Mouse (Mus musculus): ENCODE data around the gene Atad1. TPM values are rescaled to one million over a fixed set of nuclear protein-coding genes. Genes with fewer than 3 reads are reported as not detected.
A peak's percentile ranks its signal among the peaks of the same experiment; 100 is the strongest.

Atad1 gene
- total and polyA plus RNA-seq, 3 experiments, result 25.2 to 104 (median 82.1) TPM

GRCm38 (mm10) chr19:32646382-32646781 lies 93.2 kb downstream of the Atad1 start:
- WGBS, result 85% methylated on average over 3 of the region's 3 CpGs
- Histone ChIP-seq H3K27ac (no peak overlapping the region), H3K36me3 (ENCODE audit: control insufficient read depth, insufficient read depth, low read length) (no peaks in the 10 kb centered on the region; the same call in 1 of the 2 replicates)

GRCm38 (mm10) chr19:32645939-32646338 lies 93.6 kb downstream of the Atad1 start:
- no peak overlapping the region for H3K4me3 ChIP-seq
- H3K4me1 ChIP-seq (ENCODE audit: control insufficient read depth, insufficient read depth, low read length), result no peaks in the 10 kb centered on the region
- no peak for TF ChIP-seq POLR2A (IDR thresholded peaks at IDR 0.05; ENCODE audit: insufficient read depth, low read depth, low read length)
- no peak for TF ChIP-seq CTCF (IDR thresholded peaks at IDR 0.05)
- no peak for TF ChIP-seq EP300 (IDR thresholded peaks at IDR 0.05; ENCODE audit: insufficient read depth, low read depth, low read length)
- no peaks in the 10 kb centered on the region for H3K27me3 ChIP-seq (ENCODE audit: control insufficient read depth, insufficient read depth, low read length)
- H3K9ac ChIP-seq (ENCODE audit: low read depth, low read length), result no peak overlapping the region
- 87% methylated on average over 7 of the region's 7 CpGs for WGBS
- no peak overlapping the region for H3K27ac ChIP-seq
- DNase-seq, result no peak
- no peaks in the 10 kb centered on the region for H3K79me2 ChIP-seq (replicated peaks; ENCODE audit: control insufficient read depth, insufficient read depth, low read length)
- intact Hi-C loops (cut with DNase I), result no loop called here
- H3K36me3 ChIP-seq (ENCODE audit: control insufficient read depth, insufficient read depth, low read length), result no peaks in the 10 kb centered on the region

More at GRCm38 (mm10) chr19:32646382-32646781, 93.2 kb downstream of the Atad1 start:
- TF ChIP-seq CTCF (IDR thresholded peaks at IDR 0.05) (no peak), POLR2A (IDR thresholded peaks at IDR 0.05; ENCODE audit: insufficient read depth, low read depth, low read length) (no peak), EP300 (IDR thresholded peaks at IDR 0.05; ENCODE audit: insufficient read depth, low read depth, low read length) (no peak)
- Histone ChIP-seq H3K4me3 (no peak overlapping the region), H3K4me1 (ENCODE audit: control insufficient read depth, insufficient read depth, low read length) (no peaks in the 10 kb centered on the region), H3K79me2 (replicated peaks; ENCODE audit: control insufficient read depth, insufficient read depth, low read length) (no peaks in the 10 kb centered on the region), H3K9ac (ENCODE audit: low read depth, low read length) (no peak overlapping the region), H3K27me3 (ENCODE audit: control insufficient read depth, insufficient read depth, low read length) (no peaks in the 10 kb centered on the region)
- intact Hi-C loops (cut with DNase I), result no loop called here
- no peak for DNase-seq

- Histone ChIP-seq H3K27ac (no peak overlapping the region), H3K36me3 (ENCODE audit: control insufficient read depth, insufficient read depth, low read length) (no peaks in the 10 kb centered on the region), H3K4me3 (no peak overlapping the region), H3K27me3 (ENCODE audit: control insufficient read depth, insufficient read depth, low read length) (no peaks in the 10 kb centered on the region), H3K9ac (ENCODE audit: low read depth, low read length) (no peak overlapping the region), H3K4me1 (ENCODE audit: control insufficient read depth, insufficient read depth, low read length) (no peaks in the 10 kb centered on the region), H3K79me2 (replicated peaks; ENCODE audit: control insufficient read depth, insufficient read depth, low read length) (no peaks in the 10 kb centered on the region)
- TF ChIP-seq EP300 (IDR thresholded peaks at IDR 0.05; ENCODE audit: insufficient read depth, low read depth, low read length) (no peak), CTCF (IDR thresholded peaks at IDR 0.05) (peak; percentile 37), POLR2A (IDR thresholded peaks at IDR 0.05; ENCODE audit: insufficient read depth, low read depth, low read length) (no peak)
- WGBS, result 96% methylated on average over 3 of the region's 3 CpGs
- no peak for DNase-seq
- intact Hi-C loops (cut with DNase I), result no loop called here
These were observed 95.9 kb downstream of the Atad1 start for GRCm38 (mm10) chr19:32643642-32644041.

GRCm38 (mm10) chr19:32641995-32642394 lies 97.6 kb downstream of the Atad1 start:
- H3K27ac ChIP-seq, result no peak overlapping the region
- H3K4me1 ChIP-seq (ENCODE audit: control insufficient read depth, insufficient read depth, low read length), result peaks cover 3% of the 10 kb centered on the region
- peaks cover 2% of the 10 kb centered on the region; the same call in 1 of the 2 replicates for H3K36me3 ChIP-seq (ENCODE audit: control insufficient read depth, insufficient read depth, low read length)
- no peak for DNase-seq
- no peak overlapping the region for H3K9ac ChIP-seq (ENCODE audit: low read depth, low read length)
- TF ChIP-seq CTCF (IDR thresholded peaks at IDR 0.05) (no peak), POLR2A (IDR thresholded peaks at IDR 0.05; ENCODE audit: insufficient read depth, low read depth, low read length) (no peak), EP300 (IDR thresholded peaks at IDR 0.05; ENCODE audit: insufficient read depth, low read depth, low read length) (no peak)
- intact Hi-C loops (cut with DNase I), result no loop called here
- 91% methylated on average over 8 of the region's 8 CpGs for WGBS
- no peak overlapping the region for H3K4me3 ChIP-seq
- H3K79me2 ChIP-seq (replicated peaks; ENCODE audit: control insufficient read depth, insufficient read depth, low read length), result no peaks in the 10 kb centered on the region
- no peaks in the 10 kb centered on the region for H3K27me3 ChIP-seq (ENCODE audit: control insufficient read depth, insufficient read depth, low read length)

GRCm38 (mm10) chr19:32641535-32641934 lies 98.1 kb downstream of the Atad1 start:
- no peaks in the 10 kb centered on the region for H3K27me3 ChIP-seq (ENCODE audit: control insufficient read depth, insufficient read depth, low read length)
- no peak overlapping the region for H3K4me3 ChIP-seq
- H3K27ac ChIP-seq, result no peak overlapping the region
- peaks cover 2% of the 10 kb centered on the region; the same call in 1 of the 2 replicates for H3K36me3 ChIP-seq (ENCODE audit: control insufficient read depth, insufficient read depth, low read length)
- no peak for DNase-seq
- peaks cover 3% of the 10 kb centered on the region for H3K4me1 ChIP-seq (ENCODE audit: control insufficient read depth, insufficient read depth, low read length)
- H3K9ac ChIP-seq (ENCODE audit: low read depth, low read length), result no peak overlapping the region
- no peaks in the 10 kb centered on the region for H3K79me2 ChIP-seq (replicated peaks; ENCODE audit: control insufficient read depth, insufficient read depth, low read length)
- TF ChIP-seq CTCF (IDR thresholded peaks at IDR 0.05) (no peak), POLR2A (IDR thresholded peaks at IDR 0.05; ENCODE audit: insufficient read depth, low read depth, low read length) (no peak), EP300 (IDR thresholded peaks at IDR 0.05; ENCODE audit: insufficient read depth, low read depth, low read length) (no peak)
- intact Hi-C loops (cut with DNase I), result no loop called here
- 87% methylated on average over 7 of the region's 7 CpGs for WGBS

GRCm38 (mm10) chr19:32638276-32638903 lies 101.2 kb downstream of the Atad1 start:
- Histone ChIP-seq H3K27me3 (ENCODE audit: control insufficient read depth, insufficient read depth, low read length) (no peaks in the 10 kb centered on the region), H3K36me3 (ENCODE audit: control insufficient read depth, insufficient read depth, low read length) (peaks cover 4% of the 10 kb centered on the region; the same call in 1 of the 2 replicates), H3K4me1 (ENCODE audit: control insufficient read depth, insufficient read depth, low read length) (peaks cover 8% of the 10 kb centered on the region), H3K9ac (ENCODE audit: low read depth, low read length) (no peak overlapping the region), H3K4me3 (no peak overlapping the region), H3K27ac (no peak overlapping the region), H3K79me2 (replicated peaks; ENCODE audit: control insufficient read depth, insufficient read depth, low read length) (no peaks in the 10 kb centered on the region)
- TF ChIP-seq CTCF (IDR thresholded peaks at IDR 0.05) (no peak), POLR2A (IDR thresholded peaks at IDR 0.05; ENCODE audit: insufficient read depth, low read depth, low read length) (no peak), EP300 (IDR thresholded peaks at IDR 0.05; ENCODE audit: insufficient read depth, low read depth, low read length) (no peak)
- DNase-seq, result no peak
- intact Hi-C loops (cut with DNase I), result no loop called here
- 52% methylated on average over 13 of the region's 13 CpGs for WGBS
